Mouse (Mus musculus): Measurements from ENCODE around the gene Pde2a. TPM values are rescaled to one million over a fixed set of nuclear protein-coding genes. Genes with fewer than 3 reads are reported as not detected.

Gene Pde2a
- total and polyA plus RNA-seq, 3 experiments = 0.11 to 0.62 TPM; not detected in 1

- TF ChIP-seq ETS1 (IDR thresholded peaks at IDR 0.05; ENCODE audit: low read depth, low read length) (no peak), RCOR1 (IDR thresholded peaks at IDR 0.05; ENCODE audit: low read depth, low read length) (no peak), ZNF384 (IDR thresholded peaks at IDR 0.05; ENCODE audit: low read depth, low read length) (no peak), MAZ (IDR thresholded peaks at IDR 0.05; ENCODE audit: low read depth, low read length) (no peak), CHD2 (IDR thresholded peaks at IDR 0.05; ENCODE audit: low read length) (no peak), UBTF (IDR thresholded peaks at IDR 0.05; ENCODE audit: borderline replicate concordance, insufficient read depth, low read depth, low read length) (no peak), CHD1 (IDR thresholded peaks at IDR 0.05; ENCODE audit: low read depth, low read length) (no peak), MXI1 (IDR thresholded peaks at IDR 0.05; ENCODE audit: low read depth, low read length) (no peak), USF2 (IDR thresholded peaks at IDR 0.05; ENCODE audit: borderline replicate concordance in 1 of 2, insufficient read depth in 1 of 2, low read depth in 1 of 2, low read length in 2 of 2) (no peak), KAT2A (conservative IDR thresholded peaks at IDR 0.05; ENCODE audit: low read depth, low read length) (no peak), GABPA (IDR thresholded peaks at IDR 0.05; ENCODE audit: low read depth, low read length) (no peak), ZKSCAN1 (IDR thresholded peaks at IDR 0.05; ENCODE audit: low read depth, low read length) (no peak), NRF1 (IDR thresholded peaks at IDR 0.05; ENCODE audit: insufficient read depth, low read depth, low read length, poor library complexity, severe bottlenecking) (no peak), TAL1 (IDR thresholded peaks at IDR 0.05; ENCODE audit: low read length) (no peak), GATA1 (IDR thresholded peaks at IDR 0.05; ENCODE audit: low read depth, low read length) (no peak), SMC3 (IDR thresholded peaks at IDR 0.05; ENCODE audit: low read depth, low read length) (no peak)
- no peaks in the 10 kb centered on the region for H3K9me3 ChIP-seq (replicated peaks; ENCODE audit: insufficient read depth, low read length)
- H3K36me3 ChIP-seq (ENCODE audit: control insufficient read depth in 1 of 2, insufficient read depth in 2 of 2, low read length in 2 of 2) = no peaks in the 10 kb centered on the region
- H3K27ac ChIP-seq (ENCODE audit: control insufficient read depth, low read depth, low read length) = no peak overlapping the region
- no peaks in the 10 kb centered on the region for H3K79me2 ChIP-seq (ENCODE audit: control insufficient read depth, insufficient read depth, low read length, poor library complexity)
- H3K4me3 ChIP-seq (ENCODE audit: control insufficient read depth in 1 of 2, insufficient read depth in 1 of 2, low read depth in 2 of 2, low read length in 2 of 2) = no peak overlapping the region
- H3K4me1 ChIP-seq (ENCODE audit: control insufficient read depth in 1 of 2, insufficient read depth in 2 of 2, low read length in 2 of 2) = no peaks in the 10 kb centered on the region
- no peak for DNase-seq (ENCODE audit: low read depth, low spot score)
- H3K9ac ChIP-seq (ENCODE audit: control insufficient read depth, low read depth, low read length, poor library complexity, severe bottlenecking) = no peak overlapping the region
- H3K27me3 ChIP-seq (ENCODE audit: control insufficient read depth in 1 of 2, insufficient read depth in 2 of 2, low read length in 2 of 2) = peaks cover 3 to 7% of the 10 kb centered on the region in 2 experiments; a peak in 3 of 4 replicates
Observed at GRCm38 (mm10) chr7:101547651-101548050, 126.2 kb downstream of the Pde2a start.

- no peak for DNase-seq (ENCODE audit: low read depth, low spot score)
- Histone ChIP-seq H3K4me1 (ENCODE audit: control insufficient read depth in 1 of 2, insufficient read depth in 2 of 2, low read length in 2 of 2) (no peaks in the 10 kb centered on the region), H3K4me3 (ENCODE audit: control insufficient read depth in 1 of 2, insufficient read depth in 1 of 2, low read depth in 2 of 2, low read length in 2 of 2) (no peak overlapping the region), H3K9me3 (replicated peaks; ENCODE audit: insufficient read depth, low read length) (no peaks in the 10 kb centered on the region), H3K79me2 (ENCODE audit: control insufficient read depth, insufficient read depth, low read length, poor library complexity) (no peaks in the 10 kb centered on the region), H3K36me3 (ENCODE audit: control insufficient read depth in 1 of 2, insufficient read depth in 2 of 2, low read length in 2 of 2) (no peaks in the 10 kb centered on the region), H3K27me3 (ENCODE audit: control insufficient read depth in 1 of 2, insufficient read depth in 2 of 2, low read length in 2 of 2) (peaks cover 2 to 3% of the 10 kb centered on the region in 2 experiments; a peak in 2 of 4 replicates), H3K27ac (ENCODE audit: control insufficient read depth, low read depth, low read length) (no peak overlapping the region), H3K9ac (ENCODE audit: control insufficient read depth, low read depth, low read length, poor library complexity, severe bottlenecking) (no peak overlapping the region)
- TF ChIP-seq TAL1 (IDR thresholded peaks at IDR 0.05; ENCODE audit: low read length) (no peak), RCOR1 (IDR thresholded peaks at IDR 0.05; ENCODE audit: low read depth, low read length) (no peak), GABPA (IDR thresholded peaks at IDR 0.05; ENCODE audit: low read depth, low read length) (no peak), MAX (IDR thresholded peaks at IDR 0.05; ENCODE audit: low read length) (no peak), TBP (IDR thresholded peaks at IDR 0.05; ENCODE audit: low read depth, low read length) (no peak), TCF12 (IDR thresholded peaks at IDR 0.05; ENCODE audit: low read depth, low read length) (no peak)
Observed at GRCm38 (mm10) chr7:101549266-101549665, 127.8 kb downstream of the Pde2a start.

Measured in MEL (cell line).